Mouse (Mus musculus) induced T-regulatory cell, adult 2 months (primary cell): ENCODE results near the gene Col11a2.
"Not testable (repeated sequence)": the region's sequence is repeated elsewhere in the genome, so short reads cannot be mapped to it uniquely, and the experiment has no call there.

Source experiments
- DNase-seq: peaks from one replicate; pipeline ENCODE4 v3.0.0-alpha.2; 2012; ENCODE audit warnings: low read depth

Gene Col11a2

GRCm38 (mm10) chr17:34038878-34039561 is at the start of gene Col11a2:
Gene Col11a2 (plus strand): TSS chr17:34039437.
- DNase-seq = no peak

DNA sequence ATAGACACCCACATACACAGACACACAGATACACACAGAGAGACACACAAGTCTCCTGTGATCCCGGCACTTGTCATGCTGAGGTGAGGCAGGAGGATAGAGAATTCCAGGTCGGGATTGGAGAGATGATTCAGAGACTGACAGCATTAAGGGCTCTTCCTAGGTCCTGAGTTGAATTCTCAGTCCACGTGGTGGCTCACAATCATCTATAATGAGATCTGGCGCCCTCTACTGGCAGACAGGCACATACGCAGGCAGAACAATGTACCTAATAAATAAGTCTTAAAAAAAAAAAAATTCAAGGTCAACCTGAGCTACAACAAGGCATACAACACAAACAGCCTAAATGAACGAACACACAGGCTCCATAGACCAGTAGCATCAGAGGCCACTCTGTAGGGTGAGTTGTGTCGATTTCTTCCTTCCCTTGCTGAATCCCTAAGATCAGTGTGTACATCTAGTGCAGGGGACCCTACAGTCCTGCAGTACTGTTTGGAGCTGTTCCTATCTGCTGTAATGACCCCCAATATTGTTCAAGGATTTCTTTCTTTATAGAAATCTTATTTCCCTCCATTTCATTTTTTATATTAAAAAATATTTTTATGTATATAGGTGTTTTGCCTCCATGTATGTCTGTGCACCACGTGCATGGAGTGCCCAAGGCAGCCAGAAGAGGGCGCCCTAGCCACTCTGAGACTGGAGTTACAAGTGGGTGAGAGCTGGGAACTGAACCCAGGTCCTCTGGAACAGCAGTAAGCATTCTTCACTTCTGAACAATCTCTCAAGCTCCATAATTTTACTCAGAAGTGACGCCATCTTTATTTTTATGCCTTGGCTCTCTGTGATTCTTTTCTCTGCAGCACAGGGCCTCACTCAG is 47.2 kb upstream of the Col11a2 start:
- peak; percentile 93 for DNase-seq

GRCm38 (mm10) chr17:33994959-33995358 is 44.3 kb upstream of the Col11a2 start:
- peak; percentile 43 for DNase-seq

GRCm38 (mm10) chr17:33995651-33996050 is 43.6 kb upstream of the Col11a2 start:
- peak; percentile 52 for DNase-seq

- not testable (repeated sequence) for DNase-seq
Observed at GRCm38 (mm10) chr17:33997025-33997424, 42.2 kb upstream of the Col11a2 start.

DNA sequence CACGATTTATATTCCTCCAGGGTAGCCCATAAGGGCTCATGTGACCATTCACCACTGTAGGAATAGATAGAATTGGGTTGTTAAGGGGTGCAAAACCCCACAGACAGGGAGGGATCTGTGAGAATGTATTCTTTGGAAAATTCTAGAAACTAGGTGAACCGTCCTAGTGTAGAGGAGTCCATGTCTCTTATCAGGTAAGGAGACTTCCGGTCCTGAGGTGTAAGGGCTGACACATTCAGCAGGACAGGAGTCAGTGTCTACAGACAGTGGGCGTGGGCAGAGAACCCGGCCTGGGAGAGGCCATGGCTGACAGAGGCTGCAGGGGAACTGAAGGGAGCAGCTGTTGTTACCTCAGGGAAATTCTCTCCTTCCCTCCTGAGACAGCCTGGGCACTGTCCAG is 40.5 kb upstream of the Col11a2 start:
- DNase-seq = peak; percentile 75

DNA sequence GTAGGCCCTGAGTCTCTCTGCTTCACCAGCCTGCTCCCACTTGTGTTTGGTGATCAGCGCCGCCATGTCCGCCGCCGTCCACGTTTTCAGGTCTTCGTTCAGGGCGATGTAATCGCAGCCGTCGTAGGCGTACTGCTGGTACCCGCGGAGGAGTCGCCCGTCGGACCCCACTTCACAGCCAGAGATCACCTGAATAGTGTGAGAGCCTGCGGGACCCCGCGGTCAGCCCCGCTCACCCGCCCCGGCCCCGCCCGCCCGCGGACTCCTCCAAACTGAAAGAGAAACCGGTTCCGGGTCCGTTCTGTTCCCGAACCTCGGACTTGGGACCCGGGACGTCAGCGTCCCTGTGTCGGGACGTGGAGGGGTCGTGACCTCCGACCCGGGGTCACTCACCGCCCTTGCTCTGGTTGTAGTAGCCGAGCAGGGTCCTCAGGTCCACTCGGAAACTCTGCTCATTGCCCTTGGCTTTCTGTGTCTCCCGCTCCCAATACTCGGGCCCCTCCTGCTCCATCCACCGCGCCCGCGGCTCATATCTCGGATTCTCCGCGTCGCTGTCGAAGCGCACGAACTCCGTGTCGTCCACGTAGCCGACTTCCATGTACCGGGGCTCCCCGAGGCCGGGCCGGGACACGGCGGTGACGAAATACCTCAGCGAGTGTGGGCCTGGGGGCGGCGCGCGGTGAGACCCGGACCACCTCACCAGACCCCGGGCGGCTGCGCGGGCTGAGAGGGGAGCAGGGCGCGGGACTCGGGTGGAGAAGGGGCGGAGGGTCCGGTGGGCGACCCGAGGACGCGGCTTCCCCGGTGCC is 39.7 kb upstream of the Col11a2 start:
- peak; percentile 69 for DNase-seq

GRCm38 (mm10) chr17:34000150-34000537 is 39.1 kb upstream of the Col11a2 start, which contains the start of gene H2-K1:
Gene H2-K1 (minus strand): TSS chr17:34000347.
- peak; percentile 99 for DNase-seq

- not testable (repeated sequence) for DNase-seq
Observed at GRCm38 (mm10) chr17:34000796-34001195, 38.4 kb upstream of the Col11a2 start.

DNA sequence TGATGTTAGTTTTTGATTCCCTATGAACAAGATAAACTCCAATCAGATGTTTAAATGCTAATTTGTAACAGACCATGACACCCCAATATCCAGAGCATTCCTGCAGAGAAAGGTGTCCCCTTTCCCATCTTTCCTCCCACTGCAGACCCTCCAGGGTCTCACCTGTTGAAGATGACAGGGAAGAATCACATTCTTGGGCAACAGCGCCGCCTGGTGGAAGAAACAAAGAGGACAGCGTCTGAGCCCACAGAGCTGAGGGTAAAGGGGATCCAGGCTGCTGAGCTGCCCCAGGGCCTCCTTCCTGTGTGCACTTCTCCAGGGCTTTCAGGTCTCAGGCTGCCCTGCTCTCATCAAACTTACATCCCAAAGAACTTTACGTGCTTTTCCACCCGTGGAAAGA is 35.8 kb upstream of the Col11a2 start:
- peak; percentile 86 for DNase-seq

- DNase-seq = no peak
Observed at GRCm38 (mm10) chr17:34006570-34006969, 32.7 kb upstream of the Col11a2 start.

DNA sequence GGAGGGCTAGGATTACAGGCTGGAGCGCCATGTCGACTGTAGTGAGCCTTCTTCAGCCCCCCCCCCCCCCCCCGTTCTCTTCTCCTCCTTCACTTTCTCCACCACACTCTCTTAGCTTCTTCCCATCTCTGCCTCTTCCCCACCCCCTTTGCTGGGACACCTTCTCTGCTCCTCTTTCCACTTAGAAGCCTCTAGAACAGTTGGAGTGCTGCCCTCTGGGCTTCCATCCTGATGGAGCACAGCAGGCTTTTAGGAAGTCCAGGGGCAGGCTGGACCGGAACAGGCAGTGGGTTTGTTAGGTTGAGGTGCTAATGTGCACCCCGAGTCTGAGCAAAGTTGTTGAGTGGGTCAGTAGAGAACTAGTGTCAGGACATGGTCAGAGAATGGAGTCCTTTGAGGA is 29.1 kb upstream of the Col11a2 start:
- no peak for DNase-seq

DNA sequence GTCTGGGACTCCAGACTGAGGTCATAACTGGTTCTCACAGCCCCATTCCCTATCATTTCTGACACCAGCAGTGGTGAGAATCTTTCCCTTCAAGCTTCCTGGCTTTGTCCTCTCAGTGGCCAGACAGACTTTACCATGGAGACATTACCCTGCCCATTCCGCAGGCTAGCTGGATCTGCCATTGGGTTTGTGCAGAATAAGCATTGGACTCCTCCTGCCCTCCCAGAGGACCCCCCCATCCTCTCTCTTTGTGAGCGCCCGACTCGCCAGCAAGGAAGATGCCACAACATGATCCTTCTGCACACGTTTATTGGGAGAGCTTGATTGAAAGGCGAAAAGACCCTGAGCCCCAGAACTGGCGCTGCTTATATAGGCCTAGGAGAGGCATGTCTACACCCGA is 25.8 kb upstream of the Col11a2 start:
- DNase-seq = no peak

- no peak for DNase-seq
Observed at GRCm38 (mm10) chr17:34021539-34022413, 17.5 kb upstream of the Col11a2 start.

GRCm38 (mm10) chr17:34022414-34022783 is 16.8 kb upstream of the Col11a2 start:
- no peak for DNase-seq

GRCm38 (mm10) chr17:34022987-34023386 is 16.2 kb upstream of the Col11a2 start:
- DNase-seq = no peak

DNA sequence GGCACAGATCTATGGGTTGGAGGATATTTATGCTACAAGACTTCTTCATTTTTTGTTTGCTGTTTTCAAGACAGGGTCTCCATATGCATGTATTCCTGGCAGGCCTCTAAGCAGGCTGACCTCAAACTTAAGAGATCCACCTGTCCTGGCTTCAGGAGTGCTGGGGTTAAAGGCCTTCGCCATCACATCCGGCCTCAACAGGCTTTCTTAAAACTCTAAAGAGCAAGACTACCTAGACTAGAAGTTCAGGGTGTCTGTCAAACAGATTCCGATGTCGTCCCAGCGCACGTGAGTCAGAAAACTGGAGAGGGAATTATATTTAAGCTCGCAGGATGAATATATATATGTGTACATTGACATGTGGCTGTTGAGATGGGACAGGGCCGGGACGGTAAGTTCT is 15.6 kb upstream of the Col11a2 start:
- DNase-seq = no peak

DNA sequence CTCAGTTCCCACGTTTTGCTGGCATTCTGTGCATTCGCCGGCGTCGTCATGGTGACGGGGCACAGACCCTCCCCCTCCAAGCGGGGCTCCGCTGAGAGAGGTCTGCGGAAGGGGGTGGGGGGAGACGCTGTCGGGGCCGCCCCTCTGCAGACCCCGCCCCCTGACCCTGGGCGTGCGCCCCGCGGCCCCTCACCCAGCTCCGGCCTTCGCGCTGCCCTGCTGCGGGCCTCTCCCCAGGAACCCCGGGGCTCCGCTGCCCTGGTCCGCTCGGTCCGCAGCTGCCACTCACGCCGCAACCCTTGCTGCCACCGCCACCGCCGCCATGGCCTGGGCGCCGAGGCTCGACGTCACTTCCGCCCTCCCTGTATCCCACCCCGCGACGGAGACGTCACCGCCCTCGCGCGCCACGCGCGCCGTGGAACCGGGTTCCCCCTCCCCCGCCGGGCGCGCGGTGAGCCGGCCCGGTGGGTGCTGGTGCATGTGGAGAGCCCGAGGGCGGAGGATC is 14.9 kb upstream of the Col11a2 start, which contains the start of gene Ring1:
Gene Ring1 (minus strand): TSS at position 364 of the 505 bp plus-strand sequence.
- DNase-seq = peak; percentile 93

DNA sequence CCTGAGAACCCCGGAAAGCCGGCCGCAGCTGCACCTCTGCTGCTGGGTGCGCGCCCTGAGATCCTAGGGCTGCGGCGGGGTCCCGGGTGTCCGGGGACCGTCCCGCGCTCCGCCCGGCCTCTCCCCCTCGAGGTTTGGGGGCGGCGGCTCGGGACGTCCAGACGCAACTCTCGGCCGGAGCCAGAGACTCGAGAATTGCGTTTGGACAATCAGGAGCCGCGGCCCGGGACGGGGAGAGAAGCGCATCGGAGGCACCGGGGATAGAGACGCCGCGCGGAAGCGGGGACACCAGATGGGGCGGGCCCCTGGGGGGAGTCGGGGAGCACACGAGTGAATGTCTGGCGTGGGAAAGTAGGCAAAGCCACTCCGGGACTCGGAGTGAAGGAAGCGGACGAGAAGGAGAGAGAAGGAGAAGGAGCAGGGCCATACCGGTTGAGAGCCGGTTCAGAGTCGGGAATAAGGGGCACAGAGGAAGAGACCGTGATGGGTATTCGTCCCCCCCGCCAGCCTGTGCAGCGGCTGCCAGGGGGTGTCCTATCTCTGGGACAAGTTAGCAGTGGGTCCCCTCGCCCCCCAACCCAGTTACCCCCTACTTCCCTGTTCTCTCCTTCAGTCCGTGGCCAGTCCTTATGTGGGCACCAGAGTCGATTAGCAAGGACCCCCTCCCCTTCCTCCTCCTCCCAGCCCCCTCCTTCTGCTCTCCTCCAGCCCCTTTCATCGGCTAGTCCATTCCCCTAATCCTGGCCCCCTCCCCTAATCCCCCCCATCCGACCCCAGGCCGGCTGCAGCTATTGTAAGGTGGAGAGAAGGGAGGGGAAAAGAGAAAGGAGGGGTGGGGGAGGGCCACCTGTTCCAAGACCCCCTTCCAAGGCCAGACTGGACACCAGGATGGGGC is 14.1 kb upstream of the Col11a2 start:
- DNase-seq = no peak

GRCm38 (mm10) chr17:34025756-34026151 is 13.5 kb upstream of the Col11a2 start:
- no peak for DNase-seq
